Mouse (Mus musculus) ES-Bruce4 (cell line): ENCODE data around the gene Nck2.

ENCODE experiments used
- CTCF ChIP-seq: IDR thresholded peaks from one replicate; pipeline ENCODE4 v1.8.1; 2011; ENCODE audit warnings: low read depth, low read length
- POLR2A ChIP-seq: IDR thresholded peaks from one replicate; pipeline ENCODE4 v1.8.1; 2011; ENCODE audit warnings: low read length; ENCODE audit not compliant: insufficient read depth

GRCm38 (mm10) chr1:43590727-43591126 lies 146.3 kb downstream of the Nck2 start:
- no peak for TF ChIP-seq POLR2A
- TF ChIP-seq CTCF, result no peak
